Mouse (Mus musculus): ENCODE results near the gene Zfp747.
"Not testable (repeated sequence)": the region's sequence is repeated elsewhere in the genome, so short reads cannot be mapped to it uniquely, and the experiment has no call there.

The Zfp747 gene

DNA sequence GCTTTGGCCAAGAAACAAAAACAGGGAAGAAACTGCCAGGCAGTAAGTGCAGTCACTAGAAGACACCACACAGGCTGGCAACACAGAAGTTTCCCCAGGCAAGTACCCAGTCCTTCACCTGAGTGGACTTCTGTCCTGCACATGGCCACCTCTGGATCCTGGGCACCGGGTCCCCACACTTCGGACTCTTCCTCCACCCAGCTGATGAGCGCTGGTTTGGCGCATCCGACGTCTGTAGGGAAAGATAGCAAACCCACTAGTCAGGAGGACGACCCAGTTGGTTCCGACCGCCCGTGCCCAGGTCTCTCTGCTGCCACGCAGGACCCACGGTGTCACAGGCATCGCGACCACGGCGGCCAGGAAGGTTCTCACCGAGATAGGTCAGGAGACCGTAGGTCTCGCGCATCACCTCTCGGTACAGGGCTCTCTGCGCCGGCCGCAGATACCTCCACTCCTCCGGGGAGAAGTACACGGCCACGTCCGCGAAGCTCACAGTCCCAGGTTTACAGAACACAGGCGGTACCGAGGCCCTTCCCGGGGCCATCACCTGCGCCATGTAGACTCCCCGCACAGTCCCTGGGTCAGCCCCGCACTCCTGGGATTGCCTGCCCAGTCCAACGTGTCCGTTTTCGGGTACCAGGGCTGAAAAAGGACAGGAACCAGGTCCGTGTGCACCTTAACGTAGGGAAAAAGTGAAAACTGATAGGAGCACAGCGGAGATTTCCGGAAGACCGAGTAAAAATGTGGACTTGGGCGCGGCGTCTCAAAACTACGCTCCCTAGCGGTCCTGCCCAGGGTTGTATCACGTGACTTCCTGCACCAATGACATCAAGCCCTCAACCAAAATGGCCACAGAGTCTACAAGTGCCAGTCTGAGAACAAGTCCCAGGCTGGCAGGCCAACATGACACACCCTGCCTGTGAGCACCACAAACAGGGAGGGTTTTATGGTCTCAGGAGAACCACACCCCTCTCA is at the start of gene Zfp747:
Gene Zfp747, minus strand, starts transcription at position 780 of the 975 bp plus-strand sequence.
- peak; percentile 87 to 92 for DNase-seq (ENCODE audit: low spot score in 2 of 2)

DNA sequence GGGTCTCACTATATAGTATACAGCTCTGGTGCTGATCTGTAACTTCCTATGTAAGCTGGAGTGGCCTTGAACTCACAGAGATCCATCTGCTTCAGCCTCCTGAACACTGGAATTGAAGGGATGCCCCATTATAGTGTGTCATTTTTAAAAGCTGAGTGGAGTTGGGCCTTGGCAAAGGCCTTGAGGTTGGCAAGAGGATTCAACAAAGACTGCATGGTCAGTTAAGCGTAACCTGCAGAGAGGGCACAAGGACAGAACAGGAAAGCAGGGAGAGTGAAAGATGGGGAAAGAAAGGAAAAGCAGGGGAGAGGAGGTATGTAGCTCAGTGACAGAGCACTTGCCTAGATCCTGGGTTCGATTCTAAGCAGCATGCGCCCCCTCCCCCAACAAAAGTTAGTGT is 49.4 kb upstream of the Zfp747 start:
- DNase-seq (ENCODE audit: low spot score in 2 of 2), result no peak

DNA sequence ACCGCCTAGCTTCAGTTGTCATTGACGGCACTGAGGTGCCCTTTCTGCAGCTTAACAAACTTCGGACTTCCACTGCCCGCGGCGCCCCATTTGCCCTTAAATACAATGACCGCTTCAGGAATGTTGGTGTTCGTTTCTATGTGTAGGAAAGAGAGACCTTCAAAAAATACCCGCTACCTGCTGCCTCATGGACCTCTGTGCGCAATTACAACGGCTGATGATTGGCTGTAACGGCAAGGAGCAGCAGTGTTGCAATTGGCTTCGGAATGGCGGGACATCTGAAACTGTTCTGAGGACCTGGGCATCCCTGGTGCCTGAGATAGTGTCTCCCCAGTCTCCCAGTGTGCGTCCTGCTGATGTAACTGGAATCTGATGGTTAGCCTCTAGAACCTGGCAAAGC is 46.4 kb upstream of the Zfp747 start:
- no peak for DNase-seq (ENCODE audit: low spot score in 2 of 2)

DNA sequence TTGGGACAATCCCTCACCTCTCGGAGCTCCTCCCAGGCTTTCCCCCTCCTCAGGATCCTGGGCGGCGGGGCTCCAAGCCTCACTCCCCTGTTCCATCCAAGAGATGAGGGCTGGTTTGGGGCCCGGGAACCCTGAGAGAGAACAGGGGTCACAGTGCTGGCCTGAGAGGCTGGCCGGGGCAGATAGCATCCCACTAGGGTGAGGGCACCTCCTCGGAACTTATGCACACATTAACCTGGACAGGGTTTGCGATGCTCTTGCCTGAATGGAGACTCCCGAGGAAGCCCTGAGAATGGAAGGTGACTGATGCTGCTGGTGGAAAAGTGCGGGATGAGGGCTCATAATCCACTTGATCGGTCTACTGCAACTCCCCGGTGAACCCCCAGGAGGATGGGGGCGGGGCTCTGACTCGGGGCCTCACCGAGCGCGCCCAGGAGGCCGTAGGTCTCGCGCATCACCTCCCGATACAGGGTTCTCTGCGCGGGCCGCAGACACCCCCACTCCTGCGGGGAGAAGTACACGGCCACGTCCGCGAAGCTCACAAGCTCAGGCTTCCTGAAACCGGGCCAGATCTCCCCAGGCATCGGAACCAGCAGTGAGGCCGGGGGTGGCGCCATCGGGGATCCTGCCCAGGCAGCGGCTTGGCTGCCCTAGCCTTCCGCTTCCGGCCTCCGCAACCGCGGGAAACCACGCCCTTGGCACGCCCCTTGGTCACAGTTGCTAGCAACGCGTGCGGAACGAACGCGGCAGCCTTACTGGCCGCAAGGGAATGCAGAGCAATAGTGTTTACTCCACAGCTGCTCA is 45.7 kb upstream of the Zfp747 start, which contains the start of gene Zfp688:
Gene Zfp688, minus strand, starts transcription at position 681 of the 804 bp plus-strand sequence.
- peak; percentile 93 to 95 for DNase-seq (ENCODE audit: low spot score in 2 of 2)

DNA sequence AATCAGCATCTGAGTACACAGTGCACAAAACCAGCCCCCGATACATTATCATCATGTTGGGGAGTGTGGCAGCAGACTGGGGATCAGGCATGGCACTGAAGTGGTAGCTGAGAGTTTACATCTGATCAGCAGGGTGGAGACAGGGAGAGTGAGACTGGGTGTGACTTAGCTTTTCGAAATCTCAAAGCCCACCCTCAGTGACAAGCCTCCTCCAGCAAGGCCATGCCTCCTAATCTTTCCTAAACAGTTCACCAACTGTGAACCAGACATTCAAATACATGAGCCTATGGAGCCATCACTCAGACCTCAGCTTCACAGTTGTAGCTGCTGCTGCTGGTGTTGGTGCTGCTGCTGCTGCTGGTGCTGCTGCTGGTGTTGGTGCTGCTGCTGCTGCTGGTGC is 35.6 kb upstream of the Zfp747 start:
- DNase-seq (ENCODE audit: low spot score in 2 of 2), result no peak

DNA sequence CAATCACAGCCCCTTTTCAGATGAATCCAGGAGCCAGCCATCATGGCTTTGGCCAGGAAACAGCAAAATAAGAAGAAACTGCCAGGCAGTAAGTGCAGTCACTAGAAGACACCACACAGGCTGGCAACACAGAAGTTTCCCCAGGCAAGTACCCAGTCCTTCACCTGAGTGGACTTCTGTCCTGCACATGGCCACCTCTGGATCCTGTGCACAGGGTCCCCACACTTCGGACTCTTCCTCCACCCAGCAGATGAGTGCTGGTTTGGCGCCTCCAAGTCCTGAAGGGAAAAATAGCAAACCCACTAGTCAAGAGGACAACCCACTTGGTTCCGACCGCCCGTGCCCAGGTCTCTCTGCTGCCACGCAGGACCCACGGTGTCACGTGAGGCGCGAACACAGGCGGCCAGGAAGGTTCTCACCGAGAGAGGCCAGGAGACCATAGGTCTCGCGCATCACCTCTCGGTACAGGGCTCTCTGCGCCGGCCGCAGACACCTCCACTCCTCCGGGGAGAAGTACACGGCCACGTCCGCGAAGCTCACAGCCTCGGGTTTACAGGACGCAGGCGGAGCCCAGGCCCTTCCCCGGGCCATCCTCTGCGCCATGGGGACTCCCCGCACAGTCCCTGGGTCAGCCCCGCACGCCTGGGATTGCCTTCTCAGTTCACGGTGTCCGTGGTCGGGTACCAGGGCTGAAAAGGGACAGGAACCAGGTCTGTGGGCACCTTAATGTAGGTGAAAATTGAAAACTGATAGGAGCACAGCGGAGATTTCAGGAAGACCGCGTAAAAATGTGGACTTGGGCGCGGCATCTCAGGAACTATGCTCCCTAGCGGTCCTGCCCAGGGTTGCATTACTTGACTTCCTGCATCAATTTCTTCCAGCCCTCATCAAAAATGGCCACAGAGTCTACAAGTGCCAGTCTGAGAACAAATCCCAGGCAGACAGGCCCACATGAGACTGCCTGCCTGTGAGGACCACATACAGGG is 30.4 kb upstream of the Zfp747 start, which contains the start of gene Zfp764:
Gene Zfp764, minus strand, starts transcription at position 821 of the 986 bp plus-strand sequence.
- DNase-seq (ENCODE audit: low spot score in 2 of 2), result peak; percentile 71 to 86

DNA sequence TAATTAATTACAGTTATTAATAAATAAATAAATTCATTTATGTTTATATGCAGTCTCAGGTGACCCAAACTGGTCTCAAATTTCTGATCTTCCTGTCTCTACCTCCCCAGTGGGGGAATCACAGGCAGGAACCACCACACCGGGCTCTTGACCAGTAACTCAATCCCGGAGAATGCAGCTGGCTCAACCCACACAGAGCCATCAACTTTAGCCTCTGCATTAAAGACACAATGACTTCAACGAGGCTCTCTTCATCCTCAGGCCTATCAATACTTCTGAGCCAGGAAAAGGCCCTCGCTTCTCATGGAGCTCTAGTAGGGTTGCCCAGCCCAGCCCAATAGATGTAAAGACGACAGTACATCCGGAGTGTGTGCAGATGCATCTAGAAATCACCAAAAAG is 28.3 kb upstream of the Zfp747 start:
- DNase-seq (ENCODE audit: low spot score in 2 of 2), result not testable (repeated sequence)

DNA sequence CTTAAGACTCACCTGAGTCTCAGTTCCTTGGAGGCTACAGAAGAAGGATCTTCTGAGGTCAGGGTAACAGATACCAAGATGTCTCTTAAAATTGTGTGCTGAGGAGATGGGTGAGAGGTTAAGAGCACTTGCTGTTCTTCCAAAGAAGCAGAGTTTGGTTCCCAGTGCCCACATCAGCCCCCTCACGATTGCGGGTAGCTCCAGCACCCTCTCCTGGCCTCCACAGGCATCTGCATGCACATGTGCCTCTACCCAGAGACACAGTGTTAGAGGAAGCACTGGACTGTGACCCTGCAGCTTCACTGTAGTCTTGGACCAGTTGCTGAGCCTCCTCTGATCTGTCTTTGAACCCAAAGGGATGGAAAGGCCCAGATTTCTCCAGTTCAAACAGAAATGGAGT is 27.1 kb upstream of the Zfp747 start:
- no peak for DNase-seq (ENCODE audit: low spot score in 2 of 2)

DNA sequence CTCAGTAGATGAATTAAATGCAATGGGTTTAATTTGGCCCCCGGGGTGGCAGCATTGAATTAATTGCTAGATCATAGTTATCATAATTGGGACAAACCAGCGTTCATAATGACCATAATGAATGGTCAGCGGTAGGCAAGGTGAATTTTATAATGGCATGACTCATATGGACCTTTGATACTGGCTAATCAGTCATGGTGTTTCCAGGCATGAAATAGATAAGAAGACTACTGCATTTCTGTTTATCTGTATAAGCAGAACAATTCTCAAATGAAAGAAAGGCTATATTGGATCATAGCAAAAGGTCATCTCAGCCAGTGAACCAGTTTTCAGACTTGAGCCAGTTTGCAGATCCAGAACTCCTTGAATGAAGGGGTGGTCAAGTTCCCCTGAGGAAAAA is 24.5 kb upstream of the Zfp747 start:
- DNase-seq (ENCODE audit: low spot score in 2 of 2), result no peak

DNA sequence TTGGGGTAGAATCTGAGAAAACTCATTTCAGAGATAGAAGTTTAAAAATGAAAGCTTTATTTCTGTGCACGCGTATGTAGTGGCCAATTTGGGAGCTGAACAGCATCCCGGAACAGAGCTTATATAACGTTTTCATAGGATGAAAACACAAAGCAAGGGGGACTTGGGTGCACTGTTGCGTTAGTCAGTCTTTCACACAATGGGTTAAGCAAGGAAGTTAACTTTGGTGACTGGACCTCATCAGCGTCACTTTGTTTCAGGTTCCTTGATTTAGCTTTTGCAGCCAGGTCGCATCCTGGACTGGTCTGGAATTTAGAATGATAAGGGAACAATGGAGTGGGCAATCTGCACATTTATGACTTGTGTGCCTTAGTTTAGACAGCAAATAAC is 18.1 kb upstream of the Zfp747 start:
- DNase-seq (ENCODE audit: low spot score in 2 of 2), result no peak

DNA sequence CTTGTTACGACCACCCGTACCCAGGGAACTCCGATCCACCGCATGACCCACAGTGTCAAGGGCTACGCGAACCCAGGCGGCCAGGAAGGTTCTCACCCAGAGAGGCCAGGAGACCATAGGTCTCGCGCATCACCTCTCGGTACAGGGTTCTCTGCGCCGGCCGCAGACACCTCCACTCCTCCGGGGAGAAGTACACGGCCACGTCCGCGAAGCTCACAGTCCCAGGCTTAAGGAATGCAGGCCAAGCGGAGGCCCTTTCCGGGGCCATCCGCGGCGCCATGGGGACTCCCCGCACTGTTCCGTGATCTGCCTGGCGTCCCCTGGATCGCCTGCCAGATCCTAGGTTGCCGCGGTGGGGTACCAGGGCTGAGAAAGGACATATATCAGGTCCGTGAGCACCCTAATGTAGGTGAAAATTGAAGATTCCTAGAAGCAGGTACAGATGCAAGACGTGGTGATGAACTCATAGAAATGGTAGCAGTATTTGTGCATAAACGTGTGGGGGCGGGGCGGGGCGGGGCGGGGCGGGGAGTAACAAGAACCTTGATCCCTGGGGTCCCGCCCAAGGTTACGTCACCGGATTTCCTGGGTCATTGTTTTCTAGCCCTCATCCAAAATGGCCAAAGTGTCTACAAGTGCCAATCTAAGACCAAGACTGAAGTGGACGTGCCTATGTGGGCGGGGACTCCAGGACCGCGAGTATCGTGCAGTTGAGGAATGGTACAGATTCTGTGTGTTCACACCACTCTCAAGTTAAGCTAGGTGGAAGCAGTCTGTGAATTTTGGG is 17.5 kb upstream of the Zfp747 start, which contains the start of gene E430018J23Rik:
Gene E430018J23Rik, minus strand, starts transcription at position 473 of the 787 bp plus-strand sequence.
- DNase-seq (ENCODE audit: low spot score in 2 of 2), result peak; percentile 89 to 92

DNA sequence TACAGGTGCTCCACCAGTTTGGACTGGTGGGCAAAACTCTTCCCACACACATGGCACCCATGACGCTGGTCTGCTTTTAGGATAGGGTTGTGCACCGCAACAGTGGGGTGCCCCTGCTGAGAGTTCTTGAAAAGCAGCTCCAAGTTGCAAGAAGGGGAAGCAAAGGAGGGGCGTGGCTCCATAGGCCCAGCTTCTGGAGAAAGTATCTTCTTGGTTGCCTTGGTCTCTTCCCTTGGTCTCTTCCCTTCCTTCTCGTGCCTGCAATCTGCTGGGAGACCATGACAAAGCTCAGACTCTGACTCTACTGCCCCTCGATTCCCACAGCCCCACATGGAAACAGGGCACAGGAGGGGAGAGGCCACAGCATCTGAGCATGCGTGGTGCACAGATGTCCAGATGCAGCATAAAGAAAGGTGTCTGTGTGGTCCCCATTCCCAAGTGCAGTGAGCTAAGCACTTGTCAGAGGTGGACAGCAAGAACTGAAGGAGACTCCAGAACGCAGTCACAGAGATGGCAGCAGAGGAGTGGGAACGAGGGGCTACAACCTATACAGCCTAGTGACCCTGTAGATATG is 16.5 kb upstream of the Zfp747 start:
- no peak for DNase-seq (ENCODE audit: low spot score in 2 of 2)

DNA sequence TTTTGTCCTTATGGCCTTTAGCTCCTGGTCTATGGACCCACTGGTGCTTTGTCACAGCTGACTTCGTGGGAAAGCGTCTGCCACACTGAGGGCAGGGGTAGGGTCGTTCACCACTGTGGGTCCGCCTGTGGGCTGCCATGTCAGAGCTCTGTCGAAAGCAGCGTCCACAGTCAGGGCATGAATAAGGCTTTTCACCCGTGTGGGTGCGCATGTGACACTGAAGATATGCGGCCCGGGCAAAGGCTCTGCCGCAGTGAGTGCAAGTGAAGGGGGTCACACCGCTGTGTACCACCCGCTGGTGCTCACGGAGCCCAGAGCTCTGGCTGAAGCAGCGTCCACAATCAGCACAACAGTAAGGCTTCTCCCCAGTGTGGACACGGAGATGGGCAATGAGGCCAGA is 15.7 kb upstream of the Zfp747 start:
- DNase-seq (ENCODE audit: low spot score in 2 of 2), result no peak

DNA sequence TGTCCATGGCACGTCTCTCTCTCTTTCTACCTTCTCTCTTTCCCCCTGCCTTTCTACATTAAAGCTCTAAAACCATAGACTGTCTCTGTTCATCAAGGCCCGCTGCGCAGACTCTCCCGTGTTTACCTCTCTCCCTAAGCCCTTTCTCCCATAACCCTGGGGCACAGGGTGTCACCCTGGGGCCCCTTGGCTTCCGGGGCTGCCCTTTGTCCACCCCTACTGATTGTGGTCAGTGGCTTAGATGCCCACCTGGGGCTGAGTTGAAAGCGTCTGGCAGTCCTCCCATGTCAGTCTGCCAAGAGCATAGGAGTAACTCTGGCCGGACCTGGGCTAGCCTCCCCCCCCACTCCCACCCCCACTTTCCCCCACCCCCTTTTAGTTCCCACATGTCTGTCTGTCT is 14.5 kb upstream of the Zfp747 start:
- no peak for DNase-seq (ENCODE audit: low spot score in 2 of 2)

DNA sequence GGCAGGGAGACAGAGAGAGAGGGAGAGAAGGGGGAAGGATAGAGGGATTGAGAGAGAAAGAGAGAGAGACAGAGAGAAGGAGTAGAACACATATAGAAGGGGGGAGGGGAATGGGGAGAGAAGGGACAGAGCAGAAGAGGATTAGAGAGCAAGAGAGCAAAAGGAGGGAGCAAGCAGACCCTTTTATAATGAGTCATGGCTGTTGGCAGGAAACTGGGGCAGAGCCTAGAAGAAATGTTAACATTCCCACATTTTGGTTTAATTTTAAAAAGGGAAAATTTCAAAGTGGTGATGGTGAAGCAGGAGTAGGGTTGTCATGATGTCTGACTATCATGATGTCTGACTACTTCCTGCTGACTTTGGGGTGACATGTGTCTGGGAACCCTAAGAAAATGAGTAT is 12.4 kb upstream of the Zfp747 start:
- DNase-seq (ENCODE audit: low spot score in 2 of 2), result not testable (repeated sequence)

DNA sequence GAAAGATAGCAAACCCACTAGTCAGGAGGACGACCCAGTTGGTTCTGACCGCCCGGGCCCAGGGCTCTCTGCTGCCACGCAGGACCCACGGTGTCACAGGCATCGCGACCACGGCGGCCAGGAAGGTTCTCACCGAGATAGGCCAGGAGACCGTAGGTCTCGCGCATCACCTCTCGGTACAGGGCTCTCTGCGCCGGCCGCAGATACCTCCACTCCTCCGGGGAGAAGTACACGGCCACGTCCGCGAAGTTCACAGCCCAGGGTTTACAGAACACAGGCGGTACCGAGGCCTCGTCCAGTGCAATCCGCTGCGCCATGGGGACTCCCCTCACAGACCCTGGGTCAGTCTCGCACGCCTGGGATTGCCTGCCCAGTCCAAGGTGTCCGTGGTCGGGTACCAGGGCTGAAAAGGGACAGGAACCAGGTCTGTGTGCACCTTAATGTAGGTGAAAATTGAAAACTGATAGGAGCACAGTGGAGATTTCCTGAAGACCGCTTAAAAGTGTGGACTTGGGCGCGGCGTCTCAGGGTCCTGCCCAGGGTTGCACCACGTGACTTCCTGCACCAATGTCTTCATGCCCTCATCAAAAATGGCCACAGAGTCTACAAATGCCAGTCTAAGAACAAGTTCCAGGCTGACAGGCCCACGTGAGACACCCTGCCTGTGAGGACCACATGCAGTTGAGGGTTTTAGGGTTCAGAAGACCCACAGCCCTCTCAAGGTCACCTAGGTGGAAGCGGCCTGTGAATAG is 11.0 kb upstream of the Zfp747 start, which contains the start of gene 9130019O22Rik:
Gene 9130019O22Rik, minus strand, starts transcription at position 526 of the 752 bp plus-strand sequence.
- peak; percentile 77 to 92 for DNase-seq (ENCODE audit: low spot score in 2 of 2)

DNA sequence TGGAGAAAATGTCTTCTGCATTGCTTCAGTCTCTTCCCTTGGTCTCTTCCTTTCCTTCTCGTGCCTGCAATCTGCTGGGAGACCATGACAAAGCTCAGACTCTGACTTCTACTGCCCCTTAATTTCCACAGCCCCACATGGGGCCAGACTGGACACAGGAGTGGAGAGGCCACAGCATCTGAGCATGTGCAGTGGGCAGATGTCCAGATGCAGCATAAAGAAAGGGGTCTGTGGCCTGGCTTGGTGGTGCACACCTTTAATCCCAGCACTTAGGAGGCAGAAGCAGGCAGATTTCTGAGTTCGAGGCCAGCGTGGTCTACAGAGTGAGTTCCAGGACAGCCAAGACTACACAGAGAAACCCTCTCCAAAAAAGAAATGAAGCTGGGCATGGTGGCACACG is 9.7 kb upstream of the Zfp747 start:
- not testable (repeated sequence) for DNase-seq (ENCODE audit: low spot score in 2 of 2)

DNA sequence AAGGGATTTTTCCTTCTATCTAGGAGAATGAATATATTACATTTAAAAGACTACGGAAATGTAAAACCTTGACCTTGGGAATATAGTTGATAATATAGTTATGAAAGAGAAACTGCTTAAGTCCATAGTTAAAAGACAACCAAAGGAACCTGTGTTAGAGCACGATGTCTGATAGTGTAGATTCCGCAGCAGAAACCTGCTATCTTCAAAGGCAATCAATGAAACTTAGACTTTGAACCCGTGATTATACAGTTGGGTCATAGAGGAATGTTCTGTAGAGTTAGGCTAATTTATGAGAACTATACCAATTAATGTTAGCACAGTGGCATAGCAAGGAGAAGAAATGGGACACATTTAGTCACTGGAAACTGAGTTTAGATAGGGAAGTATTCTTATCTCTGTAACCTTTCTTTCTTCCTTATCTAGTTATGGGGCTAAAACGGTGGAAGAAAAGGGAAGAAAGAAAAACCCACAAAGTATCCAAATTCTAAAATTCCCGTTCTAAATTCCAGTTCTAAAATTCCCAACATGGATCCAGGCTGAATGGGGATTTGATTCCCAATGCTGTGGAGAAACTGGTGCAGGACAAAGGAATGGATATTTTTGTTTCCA is 2.6 kb upstream of the Zfp747 start:
- no peak for DNase-seq (ENCODE audit: low spot score in 2 of 2)

DNA sequence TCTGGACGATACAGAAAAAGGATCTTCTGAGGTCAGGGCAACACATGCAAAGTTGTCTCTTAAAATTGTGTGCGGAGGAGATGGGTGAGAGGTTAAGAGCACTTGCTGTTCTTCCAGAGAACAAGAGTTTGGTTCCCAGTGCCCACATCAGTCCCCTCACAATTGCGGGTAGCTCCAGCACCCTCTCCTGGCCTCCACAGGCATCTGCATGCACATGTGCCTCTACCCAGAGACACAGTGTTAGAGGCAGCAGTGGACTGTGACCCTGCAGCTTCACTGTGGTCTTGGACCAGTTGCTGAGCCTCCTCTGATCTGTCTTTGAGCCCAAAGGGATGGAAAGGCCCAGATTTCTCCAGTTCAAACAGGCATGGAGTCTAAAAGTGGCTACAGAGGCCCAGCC is 4.0 kb downstream of the Zfp747 start:
- DNase-seq (ENCODE audit: low spot score in 2 of 2), result not testable (repeated sequence)

Measured in thymus, postnatal 10 days (tissue).